Mouse (Mus musculus): ENCODE measurements at regions not wholly inside any gene's neighbourhood (a gene's known extent, or its start where the extent isn't known, plus 50 kb on each side); places are given as distances from the start of the nearest gene placed in this dataset.

DNA sequence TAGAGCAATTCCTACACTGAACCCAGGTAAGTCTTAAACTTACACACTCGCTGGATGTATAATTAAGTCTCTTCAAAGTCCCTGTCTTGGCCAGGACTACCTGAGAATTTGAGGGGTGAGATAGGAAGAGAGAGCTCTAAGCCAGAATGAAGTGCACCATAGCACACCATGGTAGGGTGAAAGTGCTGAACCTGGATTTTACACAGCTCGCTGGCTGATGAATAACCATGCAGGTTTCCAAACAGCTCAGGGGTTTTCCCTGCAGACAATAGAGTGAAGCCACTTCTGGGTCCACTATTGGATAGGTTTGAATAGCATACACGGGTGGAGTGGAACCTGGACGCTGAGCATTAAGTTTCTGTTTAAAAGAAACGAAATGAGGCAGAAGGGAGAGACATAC is 180.7 kb upstream of the Plxna2 start:
- TF ChIP-seq CTCF (conservative IDR thresholded peaks at IDR 0.05; ENCODE audit: low read length) (no peak), POU5F1 (IDR thresholded peaks at IDR 0.05; ENCODE audit: borderline replicate concordance, low read length) (no peak)

Data from E14TG2a.4 (cell line).